10 mouse cellular contexts compared by ENCODE assay signal in the genomic region with DNA sequence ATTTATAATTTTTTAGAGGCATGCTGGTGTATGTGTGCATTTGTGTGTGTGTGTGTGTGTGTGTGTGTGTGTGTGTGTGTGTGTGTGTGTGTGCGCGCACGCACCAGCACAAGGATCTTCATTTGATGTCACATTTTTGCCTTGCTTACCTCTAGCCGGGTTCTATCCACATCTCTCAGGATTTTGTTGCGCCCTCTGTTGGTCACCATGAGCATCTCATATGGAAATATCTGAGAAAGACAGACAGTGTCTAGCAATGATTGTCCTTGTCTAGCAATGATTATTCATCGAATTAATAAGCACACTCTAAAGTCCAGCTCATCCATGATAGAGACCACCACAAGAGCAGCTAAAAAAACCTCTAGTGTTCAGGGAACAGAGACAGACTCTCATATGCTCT. TPM values are rescaled to one million over a fixed set of nuclear protein-coding genes. Genes with fewer than 3 reads are reported as not detected.
A peak's percentile ranks its signal among the peaks of the same experiment; 100 is the strongest.
DNase-seq lines count a peak whose midpoint lies in the region; ATAC-seq and TF ChIP-seq lines count a peak whose summit lies in the region.
"Had no signal": no experiment of that assay in that cellular context is flagged by ENCODE, and none has a peak within 500 bp of the region (broad histone marks: within the 10 kb centered on the region; RNA-seq: fewer than 3 reads in every experiment).

No protein-coding gene starts in this region.

- H3K36me3 ChIP-seq in liver, adult 2 months (ENCODE audit: control insufficient read depth, insufficient read depth, low read length) = peaks cover 29% of the 10 kb centered on the region; the same call in 1 of the 2 replicates
- peaks cover 8% of the 10 kb centered on the region for H3K36me3 ChIP-seq in liver, embryonic 12.5 days

- H3K9me3 ChIP-seq in liver, embryonic 12.5 days (replicated peaks) = no peaks in the 10 kb centered on the region
- H3K9me3 ChIP-seq: lung, embryonic 15.5 days; stomach, embryonic 15.5 days had no signal

- H3K4me3 ChIP-seq in liver, adult 2 months (ENCODE audit: insufficient read depth, low read depth, low read length) = no peak overlapping the region
- H3K4me3 ChIP-seq in liver, embryonic 12.5 days = no peak overlapping the region
- H3K4me3 ChIP-seq: lung, embryonic 15.5 days; stomach, embryonic 15.5 days had no signal

- ATAC-seq in liver, embryonic 12.5 days = no peak
- ATAC-seq in Patski = no peak

- DNase-seq in cerebellum, postnatal 14 days = peak; percentile 70 to 75
- DNase-seq in cerebellum, adult 9-10 months = no peak
- DNase-seq in liver, adult 2 months (ENCODE audit: extremely low read depth, low read depth, low spot score) = peak; percentile 13
- no peak for DNase-seq in Patski (ENCODE audit: low read depth, low spot score)
- DNase-seq in lung, postnatal 14 days = peak; percentile 60
- DNase-seq in spleen, adult 12 weeks (ENCODE audit: low spot score) = no peak
- no peak for DNase-seq in spleen, postnatal 36 days (ENCODE audit: low spot score in 2 of 2)

- CTCF ChIA-PET in Patski (lab: Charles Lee) = interaction anchor here (0.7 to 1.5 kb wide), 6 partner anchors 9 to 320 kb away, joined by 3 to 4 read pairs (median 3); no protein-coding TSS in a partner anchor

- WGBS in liver, adult 2 months = 75% methylated on average over 6 of the region's 6 CpGs
- WGBS in liver, embryonic 12.5 days (ENCODE audit: insufficient replicate concordance) = 54% methylated on average over 6 of the region's 6 CpGs

- in situ Hi-C loops in Patski (cut with MboI; ENCODE audit: low pct_unique_long_range_greater_than_20kb) = loop anchor here (5.0 kb wide), 1 partner anchor 227 kb away; no protein-coding TSS in a partner anchor

- POLR2A ChIA-PET in Patski (lab: Charles Lee) = no interaction called here

- TF ChIP-seq CTCF in liver, adult 2 months (IDR thresholded peaks at IDR 0.05; ENCODE audit: low read depth, low read length) = peak; percentile 52
- TF ChIP-seq CTCF in Patski (IDR thresholded peaks at IDR 0.05) = peak; percentile 76

- no peak for TF ChIP-seq POLR2A in liver, adult 2 months (IDR thresholded peaks at IDR 0.05; ENCODE audit: extremely low read depth, insufficient read depth, low read length)

- no peak overlapping the region for H3K9ac ChIP-seq in liver, adult 2 months (ENCODE audit: low read depth, low read length)
- H3K9ac ChIP-seq in liver, embryonic 12.5 days = no peak overlapping the region
- H3K9ac ChIP-seq: lung, embryonic 15.5 days; stomach, embryonic 15.5 days had no signal

- H3K27ac ChIP-seq in liver, adult 2 months (replicated peaks; ENCODE audit: insufficient read depth, low read depth, low read length) = no peak overlapping the region
- H3K27ac ChIP-seq in liver, embryonic 12.5 days = no peak overlapping the region
- H3K27ac ChIP-seq: lung, embryonic 15.5 days; stomach, embryonic 15.5 days had no signal

- no peak overlapping the region for H3K4me2 ChIP-seq in liver, embryonic 12.5 days
- H3K4me2 ChIP-seq: lung, embryonic 15.5 days; stomach, embryonic 15.5 days had no signal

- no peaks in the 10 kb centered on the region for H3K4me1 ChIP-seq in liver, adult 2 months (ENCODE audit: control insufficient read depth, insufficient read depth, low read length)
- H3K4me1 ChIP-seq in liver, embryonic 12.5 days = no peaks in the 10 kb centered on the region
- H3K4me1 ChIP-seq: lung, embryonic 15.5 days; stomach, embryonic 15.5 days had no signal

- no peaks in the 10 kb centered on the region for H3K79me2 ChIP-seq in liver, adult 2 months (ENCODE audit: control insufficient read depth, insufficient read depth, low read length)

- H3K27me3 ChIP-seq in liver, adult 2 months (ENCODE audit: control insufficient read depth, insufficient read depth, low read length) = no peaks in the 10 kb centered on the region
- H3K27me3 ChIP-seq in liver, embryonic 12.5 days (replicated peaks) = no peaks in the 10 kb centered on the region
- H3K27me3 ChIP-seq in Patski = no peaks in the 10 kb centered on the region
- H3K27me3 ChIP-seq: lung, embryonic 15.5 days; stomach, embryonic 15.5 days had no signal

RNA-seq across cellular contexts. Expression of a gene that starts 31.2 kb away (rescaled TPM):
- total RNA-seq in liver, adult 2 months (2014; rRNA removed) = 0.55 and 1.2 TPM in 2 replicates
- polyA plus RNA-seq in liver, adult 2 months (2012; rRNA removed) = 0.60 and 0.77 TPM in 2 replicates
- polyA plus RNA-seq in liver, embryonic 12.5 days (2016; fragmentation: Nextera tagmentation; extraction: Ambion mirVana) = 1.2 and 1.3 TPM in 2 replicates
- polyA plus RNA-seq in Patski (2021) = 132 TPM

Comparison
In these comparisons a context has a peak if more than half of its experiments do, and no peak if none do; other contexts are left out.
1. DNase-seq: peak in cerebellum, postnatal 14 days (2 of 2), liver, adult 2 months (single experiment) and lung, postnatal 14 days (single experiment); none in cerebellum, adult 9-10 months (single experiment), Patski (single experiment), spleen, adult 12 weeks (single experiment) and spleen, postnatal 36 days (0 of 2).
2. RNA of a gene that starts 31.2 kb away (polyA plus RNA-seq): 132 TPM in Patski (single experiment); 1.2 to 1.3 TPM in liver, embryonic 12.5 days and 0.60 to 0.77 TPM in liver, adult 2 months; every median in the first group is over 10 times any median in the second.